Mouse (Mus musculus): ENCODE data around the gene Cdh18. TPM values are rescaled to one million over a fixed set of nuclear protein-coding genes. Genes with fewer than 3 reads are reported as not detected.

Gene Cdh18
- total and polyA plus RNA-seq, 3 experiments, result not detected

DNA sequence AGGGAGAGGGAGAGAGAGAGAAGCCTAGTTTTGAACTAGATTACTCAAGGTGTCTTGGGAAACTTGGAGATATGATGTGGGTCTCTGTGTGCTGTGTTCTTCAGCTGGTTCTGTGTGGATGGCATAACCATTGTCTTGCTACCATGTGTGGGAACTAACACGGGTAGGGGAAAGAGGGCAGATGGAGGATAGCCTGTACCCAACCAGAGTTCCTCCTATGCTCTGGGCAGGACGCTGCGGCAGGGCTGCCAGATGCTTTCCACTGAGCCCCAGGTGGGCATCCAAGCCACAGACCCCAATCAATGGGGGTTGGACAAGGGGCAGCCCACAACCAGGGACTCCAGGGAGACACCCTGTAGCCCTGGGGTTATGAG is 29.8 kb downstream of the Cdh18 start:
- DNase-seq (ENCODE audit: low read depth, low spot score), result no peak
- Histone ChIP-seq H3K27ac (ENCODE audit: control insufficient read depth, low read depth, low read length) (no peak overlapping the region), H3K79me2 (ENCODE audit: control insufficient read depth, insufficient read depth, low read length, poor library complexity) (no peaks in the 10 kb centered on the region), H3K9ac (ENCODE audit: control insufficient read depth, low read depth, low read length, poor library complexity, severe bottlenecking) (no peak overlapping the region), H3K4me3 (ENCODE audit: control insufficient read depth in 1 of 2, insufficient read depth in 1 of 2, low read depth in 2 of 2, low read length in 2 of 2) (no peak overlapping the region), H3K36me3 (ENCODE audit: control insufficient read depth in 1 of 2, insufficient read depth in 2 of 2, low read length in 2 of 2) (no peaks in the 10 kb centered on the region), H3K9me3 (replicated peaks; ENCODE audit: insufficient read depth, low read length) (no peaks in the 10 kb centered on the region), H3K4me1 (ENCODE audit: control insufficient read depth in 1 of 2, insufficient read depth in 2 of 2, low read length in 2 of 2) (no peaks in the 10 kb centered on the region), H3K27me3 (ENCODE audit: control insufficient read depth in 1 of 2, insufficient read depth in 2 of 2, low read length in 2 of 2) (no peaks in the 10 kb centered on the region)
- TF ChIP-seq BHLHE40 (IDR thresholded peaks at IDR 0.05; ENCODE audit: borderline replicate concordance, low read depth, low read length) (no peak), ELF1 (IDR thresholded peaks at IDR 0.05; ENCODE audit: low read depth, low read length) (no peak), RAD21 (IDR thresholded peaks at IDR 0.05; ENCODE audit: low read depth, low read length) (no peak), TBP (IDR thresholded peaks at IDR 0.05; ENCODE audit: low read depth, low read length) (no peak), SMC3 (IDR thresholded peaks at IDR 0.05; ENCODE audit: low read depth, low read length) (no peak), GABPA (IDR thresholded peaks at IDR 0.05; ENCODE audit: low read depth, low read length) (no peak), CHD1 (IDR thresholded peaks at IDR 0.05; ENCODE audit: low read depth, low read length) (no peak), MXI1 (IDR thresholded peaks at IDR 0.05; ENCODE audit: low read depth, low read length) (no peak), USF2 (IDR thresholded peaks at IDR 0.05; ENCODE audit: borderline replicate concordance in 1 of 2, insufficient read depth in 1 of 2, low read depth in 1 of 2, low read length in 2 of 2) (no peak), MYB (IDR thresholded peaks at IDR 0.05; ENCODE audit: low read depth, low read length) (no peak), UBTF (IDR thresholded peaks at IDR 0.05; ENCODE audit: borderline replicate concordance, insufficient read depth, low read depth, low read length) (no peak), SIN3A (IDR thresholded peaks at IDR 0.05; ENCODE audit: low read length) (no peak), E2F4 (IDR thresholded peaks at IDR 0.05; ENCODE audit: borderline replicate concordance, low read depth, low read length) (no peak), GATA1 (IDR thresholded peaks at IDR 0.05; ENCODE audit: low read depth, low read length) (no peak), JUND (IDR thresholded peaks at IDR 0.05; ENCODE audit: low read depth, low read length) (no peak), POLR2AphosphoS2 (IDR thresholded peaks at IDR 0.05; ENCODE audit: low read length) (no peak), MEF2A (IDR thresholded peaks at IDR 0.05; ENCODE audit: extremely low read depth, insufficient replicate concordance, low read depth, low read length, poor library complexity, severe bottlenecking) (no peak), ZKSCAN1 (IDR thresholded peaks at IDR 0.05; ENCODE audit: low read depth, low read length) (no peak), MAZ (IDR thresholded peaks at IDR 0.05; ENCODE audit: low read depth, low read length) (no peak), HCFC1 (IDR thresholded peaks at IDR 0.05; ENCODE audit: low read depth, low read length) (no peak)

- Histone ChIP-seq H3K36me3 (ENCODE audit: control insufficient read depth in 1 of 2, insufficient read depth in 2 of 2, low read length in 2 of 2) (no peaks in the 10 kb centered on the region), H3K27ac (ENCODE audit: control insufficient read depth, low read depth, low read length) (no peak overlapping the region), H3K27me3 (ENCODE audit: control insufficient read depth in 1 of 2, insufficient read depth in 2 of 2, low read length in 2 of 2) (no peaks in the 10 kb centered on the region), H3K9ac (ENCODE audit: control insufficient read depth, low read depth, low read length, poor library complexity, severe bottlenecking) (no peak overlapping the region), H3K9me3 (replicated peaks; ENCODE audit: insufficient read depth, low read length) (no peaks in the 10 kb centered on the region), H3K79me2 (ENCODE audit: control insufficient read depth, insufficient read depth, low read length, poor library complexity) (no peaks in the 10 kb centered on the region), H3K4me1 (ENCODE audit: control insufficient read depth in 1 of 2, insufficient read depth in 2 of 2, low read length in 2 of 2) (peaks cover 0 to 2% of the 10 kb centered on the region in 2 experiments; a peak in 2 of 4 replicates), H3K4me3 (ENCODE audit: control insufficient read depth in 1 of 2, insufficient read depth in 1 of 2, low read depth in 2 of 2, low read length in 2 of 2) (no peak overlapping the region)
- TF ChIP-seq EP300 (IDR thresholded peaks at IDR 0.05; ENCODE audit: low read depth in 1 of 2, low read length in 2 of 2) (peak in 1 of 2 experiments; percentile 19; a peak in 1 of 4 replicates), E2F4 (IDR thresholded peaks at IDR 0.05; ENCODE audit: borderline replicate concordance, low read depth, low read length) (no peak), MAX (IDR thresholded peaks at IDR 0.05; ENCODE audit: low read length) (no peak)
- DNase-seq (ENCODE audit: low read depth, low spot score), result peak; percentile 11
Measured at GRCm38 (mm10) chr15:22584667-22585066, 35.8 kb downstream of the Cdh18 start.
